Mouse (Mus musculus) hindbrain, embryonic 15.5 days (tissue): ENCODE measurements at regions not wholly inside any gene's neighbourhood (a gene's known extent, or its start where the extent isn't known, plus 50 kb on each side); places are given as distances from the start of the nearest gene placed in this dataset.

ENCODE experiments used
- ATAC-seq: fragments of 200-750 bp; cut with Nextera tagmentation; 2 replicates; pipeline ENCODE4 v1.8.0; 2017; ENCODE audit warnings: low read depth, moderate number of reproducible peaks, moderate TSS enrichment; ENCODE audit not compliant: low FRiP score
- H3K27ac ChIP-seq: fragments of 300-500 bp; sonication (generic); replicated peaks from 2 replicates; pipeline ENCODE4 v1.5.1; 2015; ENCODE audit warnings: mild to moderate bottlenecking, inconsistent platforms
- H3K27me3 ChIP-seq: fragments of 300-500 bp; sonication (generic); 2 replicates; pipeline ENCODE4 v1.6.1; 2015; ENCODE audit warnings: control low read depth, inconsistent platforms
- H3K36me3 ChIP-seq: fragments of 300-500 bp; sonication (generic); 2 replicates; pipeline ENCODE4 v1.6.1; 2015; ENCODE audit warnings: control low read depth, inconsistent platforms
- H3K4me1 ChIP-seq: fragments of 300-500 bp; sonication (generic); replicated peaks from 2 replicates; pipeline ENCODE4 v1.6.1; 2015; ENCODE audit warnings: control low read depth, inconsistent platforms
- H3K4me2 ChIP-seq: fragments of 300-500 bp; sonication (generic); 2 replicates; pipeline ENCODE4 v1.6.1; 2015; ENCODE audit warnings: moderate library complexity, mild to moderate bottlenecking, inconsistent platforms
- H3K4me3 ChIP-seq: fragments of 300-500 bp; sonication (generic); 2 replicates; pipeline ENCODE4 v1.5.1; 2015; ENCODE audit warnings: mild to moderate bottlenecking, inconsistent platforms
- H3K9ac ChIP-seq: fragments of 300-500 bp; sonication (generic); 2 replicates; pipeline ENCODE4 v1.6.1; 2015; ENCODE audit warnings: inconsistent platforms
- H3K9me3 ChIP-seq: fragments of 300-500 bp; sonication (generic); 2 replicates; pipeline ENCODE4 v1.6.1; 2016; ENCODE audit warnings: control low read depth, inconsistent platforms
- WGBS: fragments of 180-500 bp; shearing (Covaris S2); methylation state at CpG from one replicate; pipeline ENCODE4 v1.1.7; 2015; 5-methylcytosine and 5-hydroxymethylcytosine counted together

DNA sequence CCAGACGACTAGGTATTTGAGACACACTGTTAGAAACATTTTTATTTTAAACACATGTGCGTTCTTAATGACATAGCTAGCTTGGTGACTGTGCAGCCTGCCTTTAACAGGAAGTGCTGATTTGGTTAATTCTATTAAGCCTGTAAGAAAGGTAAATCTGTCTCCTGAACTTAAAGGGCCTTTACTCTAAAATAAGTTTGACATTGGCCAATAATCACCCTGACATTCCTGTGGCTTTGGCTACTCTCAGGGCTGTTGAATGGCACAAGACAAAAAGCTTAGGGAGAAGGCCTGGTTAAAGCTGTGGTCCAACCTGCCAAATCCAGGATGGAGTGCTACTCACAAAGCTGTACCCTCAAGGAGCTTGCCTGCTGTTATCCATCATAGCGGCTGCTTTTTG, 201.0 kb upstream of the Rspo3 start:
- WGBS = 89% methylated on average over 3 of the region's 3 CpGs

DNA sequence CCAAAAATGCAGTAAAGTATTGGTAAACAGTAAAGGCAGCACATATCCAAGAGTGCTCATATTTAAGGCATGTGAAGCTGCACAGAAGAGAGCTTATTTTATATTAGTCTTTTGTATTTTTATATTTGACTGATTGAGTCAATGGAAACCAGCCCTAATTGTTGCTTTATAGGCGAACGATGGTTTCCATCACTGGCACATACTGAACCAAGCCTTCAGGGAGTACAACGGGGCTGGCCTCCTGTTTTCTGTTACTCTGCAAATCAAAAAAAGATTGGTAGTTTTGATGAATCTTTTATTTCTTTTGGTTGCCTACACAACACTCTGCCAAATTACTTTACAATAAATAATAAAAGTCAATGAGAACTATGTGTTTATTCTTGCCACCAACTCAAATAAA, 189.7 kb upstream of the Rspo3 start:
- H3K27ac ChIP-seq = no peak overlapping the region
- no peak for ATAC-seq
- no peaks in the 10 kb centered on the region for H3K27me3 ChIP-seq
- no peaks in the 10 kb centered on the region for H3K4me1 ChIP-seq
- no peak overlapping the region for H3K9ac ChIP-seq
- 92% methylated on average over 3 of the region's 3 CpGs for WGBS
- H3K36me3 ChIP-seq = no peaks in the 10 kb centered on the region
- no peaks in the 10 kb centered on the region for H3K9me3 ChIP-seq
- no peak overlapping the region for H3K4me3 ChIP-seq
- no peak overlapping the region for H3K4me2 ChIP-seq

More for the DNA sequence above, 201.0 kb upstream of the Rspo3 start:
- Histone ChIP-seq H3K9ac (no peak overlapping the region), H3K9me3 (no peaks in the 10 kb centered on the region), H3K27me3 (no peaks in the 10 kb centered on the region), H3K4me1 (no peaks in the 10 kb centered on the region), H3K27ac (no peak overlapping the region), H3K4me3 (no peak overlapping the region), H3K36me3 (no peaks in the 10 kb centered on the region), H3K4me2 (no peak overlapping the region)
- ATAC-seq = no peak

DNA sequence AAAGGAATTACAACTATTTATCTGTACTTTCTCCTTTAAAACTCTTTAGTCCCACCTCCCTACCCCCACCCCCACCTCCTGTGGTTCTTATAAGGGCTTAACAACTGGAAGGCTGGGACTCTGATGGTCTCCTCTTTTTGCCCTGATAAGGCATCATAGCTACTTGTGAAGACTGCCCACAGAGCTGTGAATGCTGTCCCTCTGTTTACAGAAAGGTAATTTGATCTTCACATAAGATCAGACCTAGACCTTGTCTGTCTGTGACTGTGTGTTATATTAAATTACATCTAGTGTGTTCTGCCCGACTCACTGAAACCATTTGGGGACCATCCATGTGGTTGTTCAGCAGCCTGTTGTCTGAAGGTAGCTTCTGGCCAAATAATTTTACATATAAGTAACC, 175.3 kb upstream of the Rspo3 start:
- no peak for ATAC-seq

DNA sequence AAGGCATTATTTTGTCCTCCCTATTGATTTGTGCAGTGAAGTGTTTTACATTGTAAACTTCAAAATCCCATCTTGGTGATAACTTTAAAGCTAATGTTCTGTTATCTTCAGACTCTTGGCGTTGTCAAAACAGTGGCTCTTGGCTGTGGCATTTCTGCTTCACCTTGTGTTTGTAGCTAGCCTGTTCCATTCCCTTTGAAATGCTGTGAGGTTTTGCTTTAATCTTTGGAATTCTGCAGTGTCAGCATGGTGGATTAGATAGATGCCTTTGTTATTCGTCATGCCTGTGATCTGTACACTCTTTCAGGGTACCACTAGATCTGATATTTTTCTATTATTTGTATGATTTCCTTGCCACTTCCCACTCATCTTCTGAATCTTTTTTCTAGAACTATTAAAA, 173.0 kb upstream of the Rspo3 start:
- H3K4me3 ChIP-seq = no peak overlapping the region
- ATAC-seq = no peak
- no peaks in the 10 kb centered on the region for H3K27me3 ChIP-seq
- no peaks in the 10 kb centered on the region for H3K4me1 ChIP-seq
- H3K9ac ChIP-seq = no peak overlapping the region
- H3K9me3 ChIP-seq = no peaks in the 10 kb centered on the region
- H3K36me3 ChIP-seq = no peaks in the 10 kb centered on the region
- 60% methylated on average over 2 of the region's 2 CpGs for WGBS
- H3K4me2 ChIP-seq = no peak overlapping the region
- H3K27ac ChIP-seq = no peak overlapping the region

More for the DNA sequence above, 175.3 kb upstream of the Rspo3 start:
- Histone ChIP-seq H3K4me3 (no peak overlapping the region), H3K9ac (no peak overlapping the region), H3K9me3 (no peaks in the 10 kb centered on the region), H3K4me2 (no peak overlapping the region), H3K27me3 (no peaks in the 10 kb centered on the region), H3K4me1 (no peaks in the 10 kb centered on the region), H3K36me3 (no peaks in the 10 kb centered on the region), H3K27ac (no peak overlapping the region)
- whole genome bisulfite sequencing = 73% methylated on average over 1 of the region's 1 CpGs

DNA sequence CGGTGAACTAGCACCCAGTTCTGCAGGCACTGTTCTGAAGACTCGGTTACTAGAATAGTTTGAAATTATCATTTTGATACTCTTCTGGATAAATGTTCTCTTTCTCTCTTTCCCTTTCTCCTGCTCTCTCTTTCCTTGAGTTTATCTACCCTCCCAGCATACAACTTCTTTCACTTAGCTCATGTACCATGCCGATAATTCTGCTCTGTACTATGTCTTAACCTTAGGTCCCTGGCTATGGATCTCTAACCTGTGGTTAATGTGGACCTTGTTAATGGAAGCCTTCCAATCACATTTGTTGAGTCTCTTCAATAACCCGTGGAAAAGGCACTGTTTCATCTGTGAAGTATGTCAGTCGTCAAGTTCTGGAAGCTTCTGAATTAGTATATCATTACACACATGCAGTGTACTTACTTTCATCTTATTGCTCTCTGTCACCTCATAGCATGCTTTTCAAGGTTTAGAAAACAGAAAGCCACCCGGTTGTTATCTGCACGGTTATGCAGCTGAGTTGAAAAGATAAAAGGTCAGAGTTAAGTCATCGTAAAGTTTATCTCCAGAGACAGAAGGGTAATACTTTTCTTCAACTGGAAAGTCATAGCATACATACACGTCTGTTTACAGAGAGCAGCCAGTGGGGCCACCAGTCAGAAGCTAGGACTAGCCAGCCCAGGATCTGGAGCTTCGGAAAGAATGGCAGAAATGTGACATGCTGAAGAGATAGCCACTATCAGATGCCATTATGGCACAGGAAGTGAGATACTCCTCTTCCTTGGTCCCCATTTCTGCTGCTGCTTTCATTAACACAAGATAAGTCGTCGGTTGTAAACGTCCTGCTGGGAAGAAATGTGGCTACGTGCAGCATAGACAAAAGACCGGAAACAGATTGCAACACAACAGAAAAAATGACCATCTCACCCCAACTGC, 157.6 kb upstream of the Rspo3 start:
- no peaks in the 10 kb centered on the region for H3K9me3 ChIP-seq
- H3K4me1 ChIP-seq = no peaks in the 10 kb centered on the region
- no peak overlapping the region for H3K9ac ChIP-seq
- H3K27ac ChIP-seq = no peak overlapping the region
- no peaks in the 10 kb centered on the region for H3K27me3 ChIP-seq
- no peak for ATAC-seq
- H3K4me2 ChIP-seq = no peak overlapping the region
- H3K4me3 ChIP-seq = no peak overlapping the region
- no peaks in the 10 kb centered on the region for H3K36me3 ChIP-seq
- WGBS = 85% methylated on average over 15 of the region's 15 CpGs

DNA sequence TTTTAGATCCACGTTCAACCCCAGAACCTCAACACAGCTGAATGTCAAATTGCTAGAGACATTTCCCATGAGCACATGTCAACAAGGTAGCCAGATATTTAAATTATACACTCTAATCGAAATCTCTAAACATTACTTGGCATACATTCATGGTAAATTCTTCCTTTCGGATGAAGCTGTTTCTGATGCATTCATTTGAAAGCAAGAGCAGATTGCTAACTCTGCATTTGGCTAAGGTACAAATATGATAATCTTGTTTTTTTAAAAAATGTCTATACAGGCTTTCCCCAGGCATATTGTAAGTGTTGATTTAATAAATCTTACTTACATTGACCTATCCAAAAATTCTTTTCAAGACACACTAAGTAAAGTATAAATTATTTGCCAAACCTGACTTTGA, 153.9 kb upstream of the Rspo3 start:
- no peaks in the 10 kb centered on the region for H3K9me3 ChIP-seq
- no peaks in the 10 kb centered on the region for H3K36me3 ChIP-seq
- H3K9ac ChIP-seq = no peak overlapping the region
- H3K4me3 ChIP-seq = no peak overlapping the region
- no peak overlapping the region for H3K27ac ChIP-seq
- no peaks in the 10 kb centered on the region for H3K4me1 ChIP-seq
- no peaks in the 10 kb centered on the region for H3K27me3 ChIP-seq
- WGBS = 79% methylated on average over 3 of the region's 3 CpGs
- no peak overlapping the region for H3K4me2 ChIP-seq
- ATAC-seq = no peak

DNA sequence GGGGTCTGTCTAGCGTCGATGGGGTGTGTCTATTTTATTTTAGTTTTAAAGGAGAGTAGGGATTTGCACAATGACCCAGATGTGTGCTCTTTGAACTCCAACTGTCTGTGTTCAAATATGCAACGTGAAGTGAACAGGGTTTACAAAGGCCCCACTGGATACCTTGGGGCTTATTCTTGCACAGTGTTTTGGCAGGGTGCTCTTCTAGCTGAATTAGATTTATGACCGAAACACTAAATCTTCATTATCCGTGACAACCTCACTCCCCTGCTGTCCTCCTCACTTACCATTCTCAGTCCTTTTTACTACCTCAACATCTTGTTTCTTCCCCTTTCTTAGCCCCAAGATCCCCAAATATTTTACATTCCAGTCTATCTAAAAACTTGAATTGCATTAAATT, 151.3 kb upstream of the Rspo3 start:
- Histone ChIP-seq H3K9me3 (no peaks in the 10 kb centered on the region), H3K4me3 (no peak overlapping the region), H3K4me1 (no peaks in the 10 kb centered on the region), H3K27me3 (no peaks in the 10 kb centered on the region), H3K27ac (no peak overlapping the region), H3K36me3 (no peaks in the 10 kb centered on the region), H3K4me2 (no peak overlapping the region), H3K9ac (no peak overlapping the region)
- WGBS = 56% methylated on average over 5 of the region's 5 CpGs
- no peak for ATAC-seq

DNA sequence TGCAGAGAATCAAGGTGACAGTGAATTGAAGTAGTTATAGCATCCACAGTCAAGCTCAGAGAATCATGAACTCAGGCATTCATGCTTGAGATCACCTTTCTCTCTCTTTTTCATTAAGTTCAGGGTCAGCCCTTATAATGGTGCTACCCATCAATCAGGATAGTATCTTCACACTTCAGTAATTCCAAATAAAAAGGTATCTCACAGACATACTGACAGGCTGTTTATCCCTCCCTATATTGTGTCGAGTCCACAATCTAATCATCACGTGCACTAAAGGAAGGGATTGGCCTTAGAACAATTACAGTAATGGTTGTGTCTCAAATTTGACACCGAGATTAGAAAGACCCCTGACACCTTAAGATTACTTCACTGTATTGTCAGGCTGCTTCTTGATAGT, 138.7 kb upstream of the Rspo3 start:
- H3K4me1 ChIP-seq = no peaks in the 10 kb centered on the region
- no peak overlapping the region for H3K4me3 ChIP-seq
- no peak for ATAC-seq
- no peaks in the 10 kb centered on the region for H3K9me3 ChIP-seq
- H3K27me3 ChIP-seq = no peaks in the 10 kb centered on the region
- no peak overlapping the region for H3K9ac ChIP-seq
- H3K4me2 ChIP-seq = no peak overlapping the region
- WGBS = 31% methylated on average over 3 of the region's 3 CpGs
- H3K36me3 ChIP-seq = no peaks in the 10 kb centered on the region
- no peak overlapping the region for H3K27ac ChIP-seq

DNA sequence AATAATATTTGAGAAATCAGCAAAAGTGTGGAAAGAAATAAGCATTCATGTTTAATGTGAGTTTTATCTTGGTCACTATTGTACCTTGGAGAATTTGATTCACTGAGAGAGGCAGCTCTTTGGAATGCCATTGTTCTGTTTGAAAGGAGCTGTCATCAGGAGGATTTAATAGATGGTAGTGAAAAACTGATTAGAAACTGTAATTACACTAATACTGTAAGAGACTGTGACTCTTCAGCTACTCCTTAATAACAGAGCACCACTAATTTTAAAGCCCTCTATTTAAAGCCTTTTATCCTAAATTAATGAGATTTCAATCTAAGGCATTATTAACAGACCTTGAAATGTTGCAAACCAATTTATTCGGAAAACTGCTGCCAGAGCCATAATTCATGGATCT, 126.1 kb upstream of the Rspo3 start:
- Histone ChIP-seq H3K4me3 (no peak overlapping the region), H3K9ac (no peak overlapping the region), H3K27ac (no peak overlapping the region), H3K9me3 (no peaks in the 10 kb centered on the region), H3K36me3 (no peaks in the 10 kb centered on the region), H3K27me3 (no peaks in the 10 kb centered on the region), H3K4me1 (no peaks in the 10 kb centered on the region), H3K4me2 (no peak overlapping the region)
- 71% methylated on average over 1 of the region's 1 CpGs for WGBS
- ATAC-seq = no peak

DNA sequence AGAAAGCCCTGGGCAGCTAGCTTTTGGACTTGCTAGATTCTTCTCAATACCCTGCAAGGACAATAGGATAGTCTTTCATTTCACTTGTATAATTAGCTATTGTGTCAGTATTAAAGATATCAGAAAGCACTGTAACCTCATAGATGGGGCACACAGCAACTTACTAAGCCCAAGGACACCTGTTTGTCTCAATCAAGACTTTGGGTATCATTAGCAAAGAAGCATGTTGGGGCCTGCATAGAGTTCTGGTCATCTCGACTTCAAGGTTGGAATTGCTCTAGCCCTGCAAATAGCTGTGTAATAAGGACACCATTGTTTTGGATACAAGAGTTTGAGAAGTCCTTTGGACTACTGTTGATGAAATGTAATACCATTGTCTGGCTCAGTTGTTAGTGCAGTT, 104.6 kb upstream of the Rspo3 start:
- Histone ChIP-seq H3K4me1 (no peaks in the 10 kb centered on the region), H3K4me3 (no peak overlapping the region), H3K9me3 (no peaks in the 10 kb centered on the region), H3K36me3 (no peaks in the 10 kb centered on the region), H3K4me2 (no peak overlapping the region), H3K27me3 (no peaks in the 10 kb centered on the region), H3K27ac (no peak overlapping the region), H3K9ac (no peak overlapping the region)
- ATAC-seq = no peak
- 67% methylated on average over 1 of the region's 1 CpGs for WGBS

DNA sequence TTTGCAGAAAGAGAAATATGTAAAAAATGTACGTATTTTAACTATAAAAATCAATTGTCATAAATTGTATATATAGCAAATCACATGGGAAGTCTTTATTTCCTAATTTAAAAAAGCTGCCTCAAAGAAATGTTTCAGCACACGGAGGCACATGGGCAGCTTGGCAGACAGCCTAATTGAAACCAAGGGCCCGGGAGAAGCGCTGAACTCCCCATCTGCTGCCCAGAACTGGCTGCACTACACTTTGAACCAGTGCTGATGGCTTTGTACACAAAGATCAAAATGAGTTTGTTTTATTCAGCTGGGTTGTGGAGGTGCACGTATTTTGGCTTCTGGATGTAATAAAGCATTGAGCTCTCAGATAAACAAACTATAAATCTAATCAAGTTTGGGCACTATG, 100.2 kb upstream of the Rspo3 start:
- H3K9ac ChIP-seq = no peak overlapping the region
- H3K4me3 ChIP-seq = no peak overlapping the region
- 35% methylated on average over 5 of the region's 5 CpGs for WGBS
- no peak for ATAC-seq
- no peaks in the 10 kb centered on the region for H3K4me1 ChIP-seq
- H3K4me2 ChIP-seq = no peak overlapping the region
- H3K36me3 ChIP-seq = no peaks in the 10 kb centered on the region
- H3K27ac ChIP-seq = no peak overlapping the region
- H3K27me3 ChIP-seq = no peaks in the 10 kb centered on the region
- no peaks in the 10 kb centered on the region for H3K9me3 ChIP-seq

DNA sequence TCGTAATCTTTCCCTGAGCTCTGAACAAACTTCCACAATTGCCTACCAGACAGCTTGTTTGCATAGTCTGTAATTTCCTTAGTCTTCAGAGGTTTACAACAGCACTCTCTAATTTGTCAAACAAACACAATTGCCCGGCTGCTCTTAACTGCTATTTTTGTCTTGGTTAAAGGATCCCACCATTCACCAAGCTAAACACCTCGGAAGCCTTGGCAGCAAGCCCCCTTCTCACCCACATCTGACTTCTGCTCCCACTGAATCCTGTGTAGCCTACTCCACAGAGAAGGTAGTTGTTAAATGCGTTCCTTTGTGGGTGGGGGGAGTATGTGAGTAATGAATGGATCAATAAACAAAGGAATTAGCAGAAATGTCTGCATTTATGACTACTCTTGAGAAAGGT, 59.8 kb upstream of the Rspo3 start:
- H3K4me3 ChIP-seq = no peak overlapping the region
- H3K9me3 ChIP-seq = no peaks in the 10 kb centered on the region
- H3K36me3 ChIP-seq = no peaks in the 10 kb centered on the region
- WGBS = 42% methylated on average over 4 of the region's 4 CpGs
- ATAC-seq = no peak
- no peak overlapping the region for H3K9ac ChIP-seq
- no peak overlapping the region for H3K4me2 ChIP-seq
- H3K4me1 ChIP-seq = no peaks in the 10 kb centered on the region
- H3K27ac ChIP-seq = no peak overlapping the region
- H3K27me3 ChIP-seq = no peaks in the 10 kb centered on the region

DNA sequence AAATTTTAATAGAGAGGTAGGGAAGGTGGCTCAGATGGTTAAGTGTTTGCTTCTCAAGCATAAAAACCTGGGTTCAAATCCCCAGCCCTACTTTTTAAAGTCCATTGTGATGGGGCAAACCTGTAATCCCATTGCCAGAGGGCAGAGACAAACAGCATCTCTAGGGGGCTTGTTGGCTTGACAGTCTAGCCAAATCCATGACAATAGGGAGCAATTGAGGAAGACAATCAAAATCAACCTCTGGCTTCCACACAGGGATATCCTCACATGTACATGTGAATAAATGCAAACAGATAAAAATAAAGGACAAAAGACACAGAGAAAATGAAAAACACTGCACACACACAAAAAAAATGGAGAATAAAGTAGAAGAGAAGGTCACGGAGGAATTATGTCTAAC, 59.3 kb upstream of the Rspo3 start:
- ATAC-seq = no peak
- Histone ChIP-seq H3K36me3 (no peaks in the 10 kb centered on the region), H3K27ac (no peak overlapping the region), H3K4me3 (no peak overlapping the region), H3K4me2 (no peak overlapping the region), H3K9me3 (no peaks in the 10 kb centered on the region), H3K9ac (no peak overlapping the region), H3K27me3 (no peaks in the 10 kb centered on the region), H3K4me1 (no peaks in the 10 kb centered on the region)
- WGBS = 62% methylated on average over 1 of the region's 1 CpGs
